Mouse (Mus musculus) forebrain, embryonic 10.5 days (tissue): Measurements from ENCODE around the gene Zdhhc17. TPM values are rescaled to one million over a fixed set of nuclear protein-coding genes. Genes with fewer than 3 reads are reported as not detected.

Source experiments
- DNase-seq: peaks from one replicate; pipeline ENCODE4 v3.0.0-alpha.2; 2017; ENCODE audit warnings: low spot score; ENCODE audit errors: extremely low spot score
- H3K27ac ChIP-seq: fragments of 300-500 bp; sonication (generic); 2 replicates; pipeline ENCODE4 v1.5.1; 2016; ENCODE audit warnings: mild to moderate bottlenecking
- H3K27me3 ChIP-seq: fragments of 300-500 bp; sonication (generic); 2 replicates; pipeline ENCODE4 v1.6.1; 2016; ENCODE audit warnings: mild to moderate bottlenecking; ENCODE audit not compliant: poor library complexity, severe bottlenecking
- H3K36me3 ChIP-seq: fragments of 300-500 bp; sonication (generic); replicated peaks from 2 replicates; pipeline ENCODE4 v1.6.1; 2016; ENCODE audit warnings: mild to moderate bottlenecking, moderate library complexity
- H3K4me1 ChIP-seq: fragments of 300-500 bp; sonication (generic); 2 replicates; pipeline ENCODE4 v1.6.1; 2016
- H3K4me3 ChIP-seq: fragments of 300-500 bp; sonication (generic); 2 replicates; pipeline ENCODE4 v1.5.1; 2016; ENCODE audit warnings: mild to moderate bottlenecking, moderate library complexity
- H3K9me3 ChIP-seq: fragments of 300-500 bp; sonication (generic); 2 replicates; pipeline ENCODE4 v1.6.1; 2016; ENCODE audit warnings: mild to moderate bottlenecking, moderate library complexity
- WGBS: fragments of 180-500 bp; shearing (Covaris S2); methylation state at CpG from one replicate; pipeline ENCODE4 v1.1.7; 2016; 5-methylcytosine and 5-hydroxymethylcytosine counted together
- polyA plus RNA-seq: library from polyadenylated mRNA; unstranded; fragments of >200 nt; fragmentation: Nextera tagmentation; extraction: Ambion mirVana; gene quantifications from 2 replicates; pipeline ENCODE4 v1.2.1, GENCODE M21; 2016

Gene Zdhhc17
- polyA plus RNA-seq, 1 experiment from 2014 or later, result 26.7 TPM

DNA sequence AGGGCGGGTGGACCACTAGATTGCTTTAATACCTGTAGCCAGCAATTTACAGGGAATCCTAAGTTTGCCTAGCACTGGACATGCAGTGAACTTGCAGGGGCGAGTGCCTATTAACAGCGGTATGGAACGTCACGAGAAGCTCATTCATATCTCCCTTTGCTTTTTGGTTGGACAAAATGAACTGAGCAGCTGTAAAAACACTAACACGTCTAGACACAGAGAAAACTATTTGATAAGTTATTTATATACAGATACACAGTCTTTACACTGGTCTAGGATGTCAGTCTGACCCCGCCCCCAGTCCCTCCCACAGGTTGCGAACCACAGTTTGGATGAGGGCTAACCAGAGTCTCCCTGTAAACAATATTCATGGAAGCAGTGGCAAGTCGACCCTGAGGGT is 67.1 kb downstream of the Zdhhc17 start:
- WGBS, result 96% methylated on average over 9 of the region's 9 CpGs
- Histone ChIP-seq H3K27me3 (no peaks in the 10 kb centered on the region), H3K27ac (no peak overlapping the region), H3K4me3 (no peak overlapping the region), H3K36me3 (peaks cover 96% of the 10 kb centered on the region), H3K4me1 (no peaks in the 10 kb centered on the region), H3K9me3 (no peaks in the 10 kb centered on the region)
- DNase-seq, result no peak

DNA sequence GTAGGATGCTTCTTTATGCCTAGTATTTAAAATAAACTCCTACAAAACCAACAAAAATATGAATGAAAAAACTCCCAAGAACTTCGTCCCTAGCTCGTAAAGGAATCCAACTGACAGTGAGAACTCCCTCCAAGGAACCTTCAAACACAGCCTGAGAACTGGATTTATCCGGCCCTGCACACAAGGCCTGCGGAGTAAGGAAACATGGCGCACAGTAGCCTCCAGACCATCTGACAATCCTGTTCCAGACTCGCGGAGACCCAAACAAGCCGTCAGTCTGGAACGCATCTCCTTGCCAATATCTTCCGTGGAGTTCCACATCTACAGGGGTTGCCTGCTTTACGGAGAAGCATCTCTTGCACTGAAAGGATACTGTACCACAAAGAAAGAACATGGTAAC is 68.0 kb downstream of the Zdhhc17 start:
- Histone ChIP-seq H3K9me3 (no peaks in the 10 kb centered on the region), H3K27me3 (no peaks in the 10 kb centered on the region), H3K4me3 (no peak overlapping the region), H3K27ac (no peak overlapping the region), H3K4me1 (no peaks in the 10 kb centered on the region), H3K36me3 (peaks cover 98% of the 10 kb centered on the region)
- DNase-seq, result no peak
- WGBS, result 97% methylated on average over 11 of the region's 11 CpGs

DNA sequence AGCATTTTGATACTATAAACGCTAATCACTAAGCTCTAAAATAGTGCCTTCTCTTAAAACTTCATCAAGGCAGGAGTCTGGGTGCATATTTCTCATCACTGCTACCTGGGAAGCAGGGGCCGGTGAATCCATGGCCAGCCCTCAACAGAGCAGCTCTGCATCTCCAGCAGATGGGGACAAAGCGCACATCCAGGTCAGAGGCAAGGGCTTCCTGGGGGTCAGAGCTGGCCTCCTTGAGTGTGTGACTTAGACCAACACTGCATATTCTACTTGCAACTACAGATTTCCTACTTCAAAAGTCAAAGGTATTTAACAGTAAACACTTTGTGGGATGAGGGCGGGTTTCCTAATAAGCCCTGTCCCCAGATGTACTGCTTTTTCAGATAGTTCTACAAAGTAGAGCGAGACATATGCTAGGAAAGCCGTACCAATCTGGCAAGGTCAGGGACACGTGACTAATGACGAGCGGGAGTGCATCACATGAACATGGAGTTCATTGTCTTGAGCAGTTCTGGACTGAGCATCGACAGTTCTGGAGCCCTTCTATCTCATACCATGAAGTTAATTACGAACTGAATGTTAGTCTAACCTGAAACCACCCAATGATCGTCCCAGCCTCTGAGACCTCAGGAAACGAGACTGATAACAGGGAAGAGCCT is 69.1 kb downstream of the Zdhhc17 start:
- H3K27ac ChIP-seq, result no peak overlapping the region
- 89% methylated on average over 13 of the region's 13 CpGs for WGBS
- peaks cover 96% of the 10 kb centered on the region for H3K36me3 ChIP-seq
- no peaks in the 10 kb centered on the region for H3K27me3 ChIP-seq
- no peaks in the 10 kb centered on the region for H3K4me1 ChIP-seq
- no peaks in the 10 kb centered on the region for H3K9me3 ChIP-seq
- peak; percentile 13 for DNase-seq
- H3K4me3 ChIP-seq, result no peak overlapping the region

DNA sequence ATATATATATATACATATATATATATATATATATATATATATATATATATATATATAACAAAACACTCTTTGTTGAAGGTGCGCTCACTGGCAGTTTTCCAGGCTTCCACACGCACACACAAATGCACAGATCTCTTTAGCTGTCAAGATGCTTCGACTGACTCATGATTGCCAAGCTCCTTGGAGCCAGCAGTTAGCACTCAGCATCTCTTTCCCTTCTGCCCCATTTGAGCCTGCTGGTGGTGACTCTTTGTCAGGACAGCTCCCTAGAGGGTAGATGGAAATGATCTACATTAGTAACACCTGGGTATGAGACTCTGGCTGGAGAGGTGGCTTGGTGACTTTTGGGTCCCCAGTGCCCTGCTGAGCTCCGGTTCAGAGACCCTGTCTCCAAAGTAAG is 70.2 kb downstream of the Zdhhc17 start:
- H3K27ac ChIP-seq, result no peak overlapping the region
- no peak overlapping the region for H3K4me3 ChIP-seq
- H3K9me3 ChIP-seq, result no peaks in the 10 kb centered on the region
- H3K36me3 ChIP-seq, result peaks cover 94% of the 10 kb centered on the region
- WGBS, result 95% methylated on average over 4 of the region's 4 CpGs
- no peaks in the 10 kb centered on the region for H3K4me1 ChIP-seq
- H3K27me3 ChIP-seq, result no peaks in the 10 kb centered on the region
- no peak for DNase-seq

DNA sequence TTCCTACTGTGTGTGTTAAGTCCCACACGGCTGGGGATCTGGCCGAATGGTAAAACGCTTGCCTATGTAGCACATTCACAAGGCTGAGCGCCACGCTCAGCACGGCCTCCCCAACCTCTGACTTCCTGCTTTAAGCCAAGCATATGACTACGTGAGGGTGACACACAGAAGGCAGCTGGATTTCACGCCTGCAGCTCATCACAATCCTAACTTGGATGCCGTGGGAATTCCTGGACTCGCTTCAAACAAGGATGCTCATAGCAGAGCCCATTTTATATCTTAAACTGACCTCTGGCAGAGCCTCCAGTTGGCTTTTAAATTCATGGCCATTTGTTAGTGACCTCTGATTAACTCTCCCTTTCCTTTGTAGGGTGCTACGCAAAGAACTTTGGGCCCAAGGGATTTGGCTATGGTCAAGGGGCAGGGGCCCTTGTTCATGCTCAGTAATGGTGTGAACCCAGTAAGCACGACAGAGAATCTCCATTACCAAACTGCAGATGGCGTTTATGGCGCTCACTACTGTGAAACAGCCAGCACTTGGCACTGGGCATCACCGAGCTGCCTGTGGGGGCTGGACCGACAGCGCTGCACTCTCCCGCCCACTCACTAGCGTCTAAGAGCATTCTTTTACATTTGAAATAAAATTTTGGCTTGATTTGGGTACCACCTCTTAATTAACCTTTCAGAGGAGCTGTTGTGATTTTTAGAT is 70.9 kb downstream of the Zdhhc17 start:
- peaks cover 87% of the 10 kb centered on the region for H3K36me3 ChIP-seq

DNA sequence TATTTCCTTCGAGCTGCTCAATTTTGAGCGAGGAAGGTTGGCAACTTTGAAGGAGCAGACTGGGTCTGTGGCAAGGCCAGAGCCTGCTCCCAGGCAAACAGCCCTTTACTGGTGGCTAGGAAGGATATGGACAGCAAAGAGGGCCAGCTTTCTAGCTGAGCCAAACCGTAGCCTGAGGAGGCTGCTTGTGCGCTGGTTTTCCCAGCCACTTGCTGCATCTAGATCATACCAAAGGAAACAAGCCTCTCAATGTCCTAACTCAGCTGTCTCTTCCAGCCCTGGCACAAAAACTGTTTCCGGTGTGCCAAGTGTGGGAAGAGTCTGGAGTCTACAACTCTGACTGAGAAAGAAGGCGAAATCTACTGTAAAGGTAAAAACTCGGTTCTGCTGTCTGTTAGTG is 71.6 kb downstream of the Zdhhc17 start:
- 94% methylated on average over 7 of the region's 7 CpGs for WGBS
- no peak overlapping the region for H3K27ac ChIP-seq
- H3K9me3 ChIP-seq, result no peaks in the 10 kb centered on the region
- no peaks in the 10 kb centered on the region for H3K4me1 ChIP-seq
- H3K4me3 ChIP-seq, result no peak overlapping the region
- H3K27me3 ChIP-seq, result no peaks in the 10 kb centered on the region
- H3K36me3 ChIP-seq, result peaks cover 81% of the 10 kb centered on the region
- no peak for DNase-seq

More for the DNA sequence above, 70.9 kb downstream of the Zdhhc17 start:
- Histone ChIP-seq H3K4me1 (no peaks in the 10 kb centered on the region), H3K4me3 (no peak overlapping the region), H3K9me3 (no peaks in the 10 kb centered on the region), H3K27me3 (no peaks in the 10 kb centered on the region), H3K27ac (no peak overlapping the region)
- no peak for DNase-seq
- WGBS, result 93% methylated on average over 19 of the region's 19 CpGs

DNA sequence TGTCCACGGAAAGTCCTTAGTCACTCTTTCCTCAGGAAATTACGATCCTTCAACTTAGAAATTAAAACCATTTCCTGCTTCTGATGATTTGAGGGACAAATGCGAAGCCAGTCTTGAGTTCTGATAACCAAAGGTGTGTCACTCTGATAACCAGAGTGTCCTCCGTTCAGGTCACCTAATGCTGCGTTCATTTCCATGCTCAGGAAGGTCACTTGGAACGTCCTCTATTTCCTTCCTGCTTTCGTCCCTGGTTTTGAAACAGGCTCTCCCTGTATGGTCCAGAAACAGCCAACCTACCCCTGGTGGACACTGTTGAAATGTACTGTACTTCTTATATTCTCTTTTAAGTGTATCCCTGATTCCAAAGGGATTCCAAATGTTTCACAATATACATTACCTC is 74.3 kb downstream of the Zdhhc17 start:
- 85% methylated on average over 7 of the region's 7 CpGs for WGBS
- Histone ChIP-seq H3K36me3 (peaks cover 65% of the 10 kb centered on the region), H3K27ac (no peak overlapping the region), H3K27me3 (no peaks in the 10 kb centered on the region), H3K4me1 (peaks cover 17% of the 10 kb centered on the region), H3K9me3 (no peaks in the 10 kb centered on the region), H3K4me3 (no peak overlapping the region)
- DNase-seq, result no peak

DNA sequence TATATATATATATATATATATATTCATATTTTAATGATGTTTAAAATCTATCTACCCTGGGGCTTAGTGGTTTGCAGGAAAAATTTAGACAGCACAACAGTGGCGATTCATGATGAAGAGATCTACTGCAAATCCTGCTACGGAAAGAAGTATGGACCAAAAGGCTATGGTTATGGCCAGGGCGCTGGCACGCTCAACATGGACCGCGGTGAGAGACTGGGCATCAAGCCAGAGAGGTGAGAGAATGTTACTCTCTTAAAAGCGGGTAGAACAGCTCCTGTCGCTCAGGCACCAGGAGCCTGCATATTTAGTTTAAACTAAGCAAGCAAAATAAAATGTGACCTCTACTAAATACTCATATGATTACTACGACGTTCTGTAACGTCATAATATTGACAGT is 74.9 kb downstream of the Zdhhc17 start:
- Histone ChIP-seq H3K4me3 (no peak overlapping the region), H3K36me3 (peaks cover 60% of the 10 kb centered on the region), H3K27ac (no peak overlapping the region), H3K4me1 (peaks cover 23% of the 10 kb centered on the region), H3K27me3 (no peaks in the 10 kb centered on the region), H3K9me3 (no peaks in the 10 kb centered on the region)
- DNase-seq, result no peak
- whole genome bisulfite sequencing, result 97% methylated on average over 11 of the region's 11 CpGs

DNA sequence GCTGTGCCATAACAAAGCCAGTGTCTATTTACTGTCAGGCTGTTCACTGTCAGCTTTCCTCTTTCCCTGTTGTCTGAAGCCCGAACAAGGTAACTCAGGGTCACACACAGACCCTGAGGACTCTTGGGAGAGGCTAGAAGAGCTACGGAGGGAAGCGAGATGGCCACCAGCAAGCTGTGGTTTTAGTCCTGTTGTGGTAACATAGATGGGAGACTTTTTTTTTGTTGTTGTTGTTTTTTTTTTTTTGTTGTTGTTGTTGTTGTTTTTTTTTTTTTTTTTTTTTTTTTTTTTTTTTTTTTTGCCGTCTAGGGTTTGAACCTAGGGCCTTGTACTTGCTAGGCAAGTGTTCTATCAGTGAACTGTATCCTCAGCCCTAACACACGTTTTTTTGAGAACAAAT is 76.4 kb downstream of the Zdhhc17 start:
- WGBS, result 82% methylated on average over 4 of the region's 5 CpGs
- Histone ChIP-seq H3K9me3 (no peaks in the 10 kb centered on the region), H3K27me3 (no peaks in the 10 kb centered on the region), H3K27ac (no peak overlapping the region), H3K36me3 (peaks cover 47% of the 10 kb centered on the region), H3K4me1 (peaks cover 37% of the 10 kb centered on the region), H3K4me3 (no peak overlapping the region)
- DNase-seq, result no peak

DNA sequence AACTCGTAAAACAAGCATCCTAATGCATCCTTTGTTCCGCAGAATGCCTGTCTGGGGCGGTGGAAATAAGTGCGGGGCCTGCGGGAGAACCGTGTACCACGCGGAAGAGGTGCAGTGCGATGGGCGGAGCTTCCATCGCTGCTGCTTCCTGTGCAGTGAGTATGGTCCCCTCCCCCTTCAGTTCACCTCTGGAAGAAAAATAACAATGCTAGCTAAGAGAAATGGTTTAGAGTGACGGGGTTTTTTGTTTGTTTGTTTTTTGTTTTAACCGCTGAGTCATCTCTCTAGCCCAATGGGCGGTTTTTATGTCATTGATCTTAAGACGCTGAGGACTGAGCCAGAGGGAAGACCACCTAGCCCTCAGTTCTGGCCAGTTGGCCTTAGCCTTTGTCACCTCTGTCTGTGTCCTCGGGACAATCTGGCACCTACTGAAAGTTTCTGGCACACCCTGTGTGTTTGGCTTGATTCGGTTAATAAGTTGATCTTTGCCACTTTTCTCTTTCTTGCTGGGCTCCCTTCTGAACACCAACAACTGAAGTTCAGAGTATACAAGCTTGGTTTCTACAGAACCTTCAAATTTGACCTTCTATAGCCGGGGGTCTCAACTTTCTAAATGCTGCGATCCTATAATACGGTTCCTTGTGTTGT is 77.9 kb downstream of the Zdhhc17 start:
- Histone ChIP-seq H3K9me3 (no peaks in the 10 kb centered on the region), H3K27me3 (no peaks in the 10 kb centered on the region), H3K27ac (peak overlapping the region; percentile 83), H3K4me3 (peak overlapping the region; percentile 33; the same call in 1 of the 2 replicates), H3K4me1 (peaks cover 43% of the 10 kb centered on the region), H3K36me3 (peaks cover 35% of the 10 kb centered on the region)
- peak; percentile 32 for DNase-seq
- 64% methylated on average over 20 of the region's 20 CpGs for WGBS

DNA sequence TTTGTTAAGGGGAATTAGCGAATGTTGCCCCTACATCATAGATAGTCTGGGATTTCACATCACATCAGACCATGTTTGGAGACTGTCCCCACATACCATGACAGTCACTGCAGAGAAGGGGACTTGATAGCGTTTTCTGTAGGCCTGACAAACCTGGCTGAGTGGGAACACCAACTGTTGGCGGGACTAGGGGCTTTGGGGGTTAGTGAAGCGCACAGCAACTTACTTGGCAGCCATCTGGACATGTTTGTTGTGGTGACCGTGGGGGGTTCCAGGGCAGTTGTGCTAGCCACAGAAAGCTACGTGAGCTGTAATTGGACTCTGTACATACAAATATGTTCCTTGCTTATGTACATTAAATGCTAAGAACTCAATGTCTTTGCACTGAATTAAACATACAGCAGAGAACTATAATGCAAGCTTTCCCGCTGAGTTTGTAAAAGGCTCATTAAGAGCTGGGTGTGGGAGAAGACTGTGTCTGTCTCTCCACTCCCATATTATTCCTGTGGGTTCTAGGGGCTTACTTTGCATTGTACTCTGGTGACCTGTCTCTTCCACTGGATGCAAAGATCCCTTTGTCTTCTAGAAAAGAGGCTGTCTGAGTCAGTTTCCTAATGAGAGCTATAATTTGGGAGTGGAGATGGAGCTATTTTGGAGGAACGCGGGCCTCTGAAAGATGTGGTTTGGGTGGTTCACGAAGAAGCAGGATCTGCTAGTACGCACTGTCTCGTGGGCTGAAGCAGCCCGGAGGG is 78.6 kb downstream of the Zdhhc17 start:
- H3K36me3 ChIP-seq, result peaks cover 28% of the 10 kb centered on the region
- WGBS, result 52% methylated on average over 13 of the region's 13 CpGs
- peak overlapping the region; percentile 33; the same call in 1 of the 2 replicates for H3K4me3 ChIP-seq
- no peaks in the 10 kb centered on the region for H3K27me3 ChIP-seq
- peaks cover 50% of the 10 kb centered on the region for H3K4me1 ChIP-seq
- H3K27ac ChIP-seq, result peak overlapping the region; percentile 83
- no peaks in the 10 kb centered on the region for H3K9me3 ChIP-seq
- DNase-seq, result peak; percentile 59

DNA sequence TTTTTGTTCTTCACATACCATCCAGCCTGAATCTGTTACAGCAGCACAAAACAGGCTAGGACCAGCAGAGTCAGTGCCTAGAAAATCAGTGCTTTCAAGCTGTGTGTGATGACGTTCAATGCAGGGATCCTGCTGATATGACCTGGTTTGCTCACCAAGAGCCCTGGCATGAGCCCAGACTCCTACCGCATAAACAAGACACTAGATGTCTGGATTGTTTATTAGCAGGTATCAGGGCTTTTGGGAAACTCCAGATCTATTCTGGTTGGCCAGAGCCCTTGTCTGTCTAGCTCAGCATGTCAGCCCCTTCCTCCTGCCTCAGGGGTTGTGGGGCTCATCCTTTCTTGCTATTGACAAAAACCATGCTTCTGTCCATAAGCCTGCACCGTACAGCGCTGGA is 80.2 kb downstream of the Zdhhc17 start:
- H3K27me3 ChIP-seq, result no peaks in the 10 kb centered on the region
- H3K4me3 ChIP-seq, result no peak overlapping the region
- H3K9me3 ChIP-seq, result no peaks in the 10 kb centered on the region
- peaks cover 18% of the 10 kb centered on the region for H3K36me3 ChIP-seq
- H3K27ac ChIP-seq, result peak overlapping the region; percentile 20; the same call in 1 of the 2 replicates
- DNase-seq, result no peak
- H3K4me1 ChIP-seq, result peaks cover 59% of the 10 kb centered on the region
- WGBS, result 76% methylated on average over 4 of the region's 4 CpGs
